Mouse (Mus musculus): ENCODE measurements around the gene Cmtm2a.
"Not testable (repeated sequence)": the region's sequence is repeated elsewhere in the genome, so short reads cannot be mapped to it uniquely, and the experiment has no call there.

Gene Cmtm2a

GRCm38 (mm10) chr8:104293081-104293480 lies at the start of gene Cmtm2a:
TSS of gene Cmtm2a (minus strand) at chr8:104293181.
- not testable (repeated sequence) for DNase-seq (ENCODE audit: low read depth, low spot score)

- no peak for DNase-seq (ENCODE audit: low read depth, low spot score)
These were observed 49.4 kb upstream of the Cmtm2a start for GRCm38 (mm10) chr8:104342426-104342825.

GRCm38 (mm10) chr8:104341678-104342077 lies 48.7 kb upstream of the Cmtm2a start:
- DNase-seq (ENCODE audit: low read depth, low spot score), result no peak

- peak; percentile 58 for DNase-seq (ENCODE audit: low read depth, low spot score)
These were observed 48.2 kb upstream of the Cmtm2a start for GRCm38 (mm10) chr8:104341106-104341561.

GRCm38 (mm10) chr8:104340233-104341105 lies 47.5 kb upstream of the Cmtm2a start:
- peak; percentile 54 for DNase-seq (ENCODE audit: low read depth, low spot score)

GRCm38 (mm10) chr8:104339983-104340232 lies 46.9 kb upstream of the Cmtm2a start:
- DNase-seq (ENCODE audit: low read depth, low spot score), result no peak

- no peak for DNase-seq (ENCODE audit: low read depth, low spot score)
These were observed 46.4 kb upstream of the Cmtm2a start, which contains the start of gene Cmtm3 for GRCm38 (mm10) chr8:104339229-104339982. TSS of gene Cmtm3 (plus strand) at chr8:104339410.

GRCm38 (mm10) chr8:104337890-104338289 lies 44.9 kb upstream of the Cmtm2a start:
- DNase-seq (ENCODE audit: low read depth, low spot score), result no peak

GRCm38 (mm10) chr8:104336806-104337205 lies 43.8 kb upstream of the Cmtm2a start:
- no peak for DNase-seq (ENCODE audit: low read depth, low spot score)

- DNase-seq (ENCODE audit: low read depth, low spot score), result no peak
These were observed 41.2 kb upstream of the Cmtm2a start for GRCm38 (mm10) chr8:104334196-104334595.

GRCm38 (mm10) chr8:104333786-104334185 lies 40.8 kb upstream of the Cmtm2a start:
- DNase-seq (ENCODE audit: low read depth, low spot score), result no peak

- DNase-seq (ENCODE audit: low read depth, low spot score), result no peak
These were observed 40.0 kb upstream of the Cmtm2a start for GRCm38 (mm10) chr8:104332665-104333631.

GRCm38 (mm10) chr8:104321930-104322329 lies 28.9 kb upstream of the Cmtm2a start, which contains the start of gene Cmtm2b:
TSS of gene Cmtm2b (plus strand) at chr8:104322230.
- not testable (repeated sequence) for DNase-seq (ENCODE audit: low read depth, low spot score)

- DNase-seq (ENCODE audit: low read depth, low spot score), result not testable (repeated sequence)
These were observed 28.3 kb upstream of the Cmtm2a start, which contains the start of gene Gm11020 for GRCm38 (mm10) chr8:104321267-104321666. TSS of gene Gm11020 (plus strand) at chr8:104321567.

- no peak for DNase-seq (ENCODE audit: low read depth, low spot score)
These were observed 20.3 kb upstream of the Cmtm2a start for GRCm38 (mm10) chr8:104313311-104313710.

GRCm38 (mm10) chr8:104312023-104312422 lies 19.0 kb upstream of the Cmtm2a start:
- DNase-seq (ENCODE audit: low read depth, low spot score), result not testable (repeated sequence)

- DNase-seq (ENCODE audit: low read depth, low spot score), result not testable (repeated sequence)
These were observed 16.6 kb upstream of the Cmtm2a start, which contains the start of the genes Gm45711 and Cmtm1 for GRCm38 (mm10) chr8:104309441-104310155. TSS of gene Gm45711 (minus strand) at chr8:104310081. TSS of gene Cmtm1 (minus strand) at chr8:104310145.

- DNase-seq (ENCODE audit: low read depth, low spot score), result not testable (repeated sequence)
These were observed 15.4 kb upstream of the Cmtm2a start for GRCm38 (mm10) chr8:104308341-104308740.

GRCm38 (mm10) chr8:104304962-104305361 lies 12.0 kb upstream of the Cmtm2a start:
- DNase-seq (ENCODE audit: low read depth, low spot score), result no peak

- not testable (repeated sequence) for DNase-seq (ENCODE audit: low read depth, low spot score)
These were observed 9.6 kb upstream of the Cmtm2a start for GRCm38 (mm10) chr8:104302536-104302935.

All from WW6 (cell line).